Mouse (Mus musculus) neural tube, embryonic 13.5 days (tissue): ENCODE measurements at regions not wholly inside any gene's neighbourhood (a gene's known extent, or its start where the extent isn't known, plus 50 kb on each side); places are given as distances from the start of the nearest gene placed in this dataset.

Experiments used
- ATAC-seq: fragments of 200-750 bp; cut with Nextera tagmentation; 2 replicates; pipeline ENCODE4 v1.8.0; 2017; ENCODE audit warnings: low read depth, mild to moderate bottlenecking, moderate TSS enrichment, moderate library complexity
- H3K27ac ChIP-seq: fragments of 300-500 bp; sonication (generic); replicated peaks from 2 replicates; pipeline ENCODE4 v1.5.1; 2015; ENCODE audit warnings: moderate library complexity, mild to moderate bottlenecking, inconsistent platforms
- H3K27me3 ChIP-seq: fragments of 300-500 bp; sonication (generic); 2 replicates; pipeline ENCODE4 v1.6.1; 2015; ENCODE audit warnings: mild to moderate bottlenecking, inconsistent platforms
- H3K36me3 ChIP-seq: fragments of 300-500 bp; sonication (generic); 2 replicates; pipeline ENCODE4 v1.6.1; 2015; ENCODE audit warnings: mild to moderate bottlenecking, inconsistent platforms
- H3K4me1 ChIP-seq: fragments of 300-500 bp; sonication (generic); replicated peaks from 2 replicates; pipeline ENCODE4 v1.6.1; 2015; ENCODE audit warnings: inconsistent platforms
- H3K4me2 ChIP-seq: fragments of 300-500 bp; sonication (generic); 2 replicates; pipeline ENCODE4 v1.6.1; 2015; ENCODE audit warnings: inconsistent platforms, mild to moderate bottlenecking, moderate library complexity
- H3K4me3 ChIP-seq: fragments of 300-500 bp; sonication (generic); 2 replicates; pipeline ENCODE4 v1.5.1; 2015; ENCODE audit warnings: mild to moderate bottlenecking, inconsistent platforms
- H3K9ac ChIP-seq: fragments of 300-500 bp; sonication (generic); 2 replicates; pipeline ENCODE4 v1.6.1; 2015; ENCODE audit warnings: moderate library complexity, mild to moderate bottlenecking, inconsistent platforms
- H3K9me3 ChIP-seq: fragments of 300-500 bp; sonication (generic); 2 replicates; pipeline ENCODE4 v1.6.1; 2016; ENCODE audit warnings: inconsistent platforms
- WGBS: fragments of 180-500 bp; shearing (Covaris S2); methylation state at CpG from one replicate; pipeline ENCODE4 v1.1.7; 2015; 5-methylcytosine and 5-hydroxymethylcytosine counted together

GRCm38 (mm10) chr9:91803372-91803961 lies 389.3 kb upstream of the Plscr5 start:
- Histone ChIP-seq H3K4me2 (no peak overlapping the region), H3K9ac (no peak overlapping the region), H3K4me1 (no peaks in the 10 kb centered on the region), H3K4me3 (no peak overlapping the region), H3K27ac (no peak overlapping the region), H3K27me3 (no peaks in the 10 kb centered on the region), H3K36me3 (no peaks in the 10 kb centered on the region), H3K9me3 (no peaks in the 10 kb centered on the region)
- WGBS = 90% methylated on average over 3 of the region's 3 CpGs
- no peak for ATAC-seq

GRCm38 (mm10) chr9:91798837-91799225 lies 393.9 kb upstream of the Plscr5 start:
- 85% methylated on average over 4 of the region's 4 CpGs for WGBS
- ATAC-seq = no peak
- no peak overlapping the region for H3K27ac ChIP-seq

GRCm38 (mm10) chr9:91798171-91798836 lies 394.4 kb upstream of the Plscr5 start:
- no peaks in the 10 kb centered on the region for H3K9me3 ChIP-seq
- H3K36me3 ChIP-seq = no peaks in the 10 kb centered on the region
- H3K4me3 ChIP-seq = no peak overlapping the region
- ATAC-seq = no peak
- 91% methylated on average over 10 of the region's 10 CpGs for WGBS
- H3K4me1 ChIP-seq = no peaks in the 10 kb centered on the region
- no peak overlapping the region for H3K9ac ChIP-seq
- H3K27me3 ChIP-seq = no peaks in the 10 kb centered on the region
- H3K27ac ChIP-seq = no peak overlapping the region
- no peak overlapping the region for H3K4me2 ChIP-seq

More at GRCm38 (mm10) chr9:91798837-91799225, 393.9 kb upstream of the Plscr5 start:
- no peaks in the 10 kb centered on the region for H3K36me3 ChIP-seq
- H3K9ac ChIP-seq = no peak overlapping the region
- H3K4me1 ChIP-seq = no peaks in the 10 kb centered on the region
- H3K27me3 ChIP-seq = no peaks in the 10 kb centered on the region
- no peaks in the 10 kb centered on the region for H3K9me3 ChIP-seq
- H3K4me3 ChIP-seq = no peak overlapping the region
- no peak overlapping the region for H3K4me2 ChIP-seq

- Histone ChIP-seq H3K27ac (no peak overlapping the region), H3K4me3 (no peak overlapping the region), H3K4me2 (no peak overlapping the region), H3K27me3 (no peaks in the 10 kb centered on the region), H3K9me3 (no peaks in the 10 kb centered on the region), H3K4me1 (no peaks in the 10 kb centered on the region), H3K9ac (no peak overlapping the region), H3K36me3 (no peaks in the 10 kb centered on the region)
- WGBS = 86% methylated on average over 4 of the region's 4 CpGs
- no peak for ATAC-seq
Observed at GRCm38 (mm10) chr9:91796976-91797375, 395.8 kb upstream of the Plscr5 start.

- Histone ChIP-seq H3K27ac (no peak overlapping the region), H3K4me1 (no peaks in the 10 kb centered on the region), H3K4me3 (no peak overlapping the region), H3K36me3 (no peaks in the 10 kb centered on the region), H3K9ac (no peak overlapping the region), H3K27me3 (no peaks in the 10 kb centered on the region), H3K4me2 (no peak overlapping the region), H3K9me3 (no peaks in the 10 kb centered on the region)
- WGBS = 55% methylated on average over 1 of the region's 1 CpGs
- no peak for ATAC-seq
Observed at GRCm38 (mm10) chr9:91752935-91753334, 387.3 kb upstream of the Zic1 start.

- no peaks in the 10 kb centered on the region for H3K36me3 ChIP-seq
- H3K9me3 ChIP-seq = no peaks in the 10 kb centered on the region
- ATAC-seq = no peak
- H3K4me2 ChIP-seq = no peak overlapping the region
- no peak overlapping the region for H3K27ac ChIP-seq
- H3K4me1 ChIP-seq = no peaks in the 10 kb centered on the region
- H3K9ac ChIP-seq = no peak overlapping the region
- H3K27me3 ChIP-seq = no peaks in the 10 kb centered on the region
- WGBS = 70% methylated on average over 5 of the region's 5 CpGs
- H3K4me3 ChIP-seq = no peak overlapping the region
Observed at GRCm38 (mm10) chr9:91711106-91711505, 345.5 kb upstream of the Zic1 start.

- Histone ChIP-seq H3K4me3 (no peak overlapping the region), H3K27me3 (no peaks in the 10 kb centered on the region), H3K9ac (no peak overlapping the region), H3K4me1 (no peaks in the 10 kb centered on the region), H3K36me3 (no peaks in the 10 kb centered on the region), H3K4me2 (no peak overlapping the region), H3K27ac (no peak overlapping the region), H3K9me3 (no peaks in the 10 kb centered on the region)
- WGBS = 56% methylated on average over 6 of the region's 6 CpGs
- ATAC-seq = no peak
Observed at GRCm38 (mm10) chr9:91680859-91681258, 315.2 kb upstream of the Zic1 start.

- H3K27me3 ChIP-seq = no peaks in the 10 kb centered on the region
- no peaks in the 10 kb centered on the region for H3K36me3 ChIP-seq
- H3K9ac ChIP-seq = no peak overlapping the region
- H3K4me1 ChIP-seq = no peaks in the 10 kb centered on the region
- H3K9me3 ChIP-seq = no peaks in the 10 kb centered on the region
- H3K4me2 ChIP-seq = no peak overlapping the region
- no peak overlapping the region for H3K27ac ChIP-seq
- 72% methylated on average over 1 of the region's 1 CpGs for WGBS
- no peak overlapping the region for H3K4me3 ChIP-seq
- no peak for ATAC-seq
Observed at GRCm38 (mm10) chr9:91666667-91667066, 301.1 kb upstream of the Zic1 start.

- no peak for ATAC-seq
- 77% methylated on average over 2 of the region's 2 CpGs for WGBS
- Histone ChIP-seq H3K4me2 (no peak overlapping the region), H3K4me1 (no peaks in the 10 kb centered on the region), H3K36me3 (no peaks in the 10 kb centered on the region), H3K9me3 (no peaks in the 10 kb centered on the region), H3K27ac (no peak overlapping the region), H3K27me3 (no peaks in the 10 kb centered on the region), H3K9ac (no peak overlapping the region), H3K4me3 (no peak overlapping the region)
Observed at GRCm38 (mm10) chr9:91660089-91660488, 294.5 kb upstream of the Zic1 start.

- no peak for ATAC-seq
- no peak overlapping the region for H3K4me3 ChIP-seq
- H3K9ac ChIP-seq = no peak overlapping the region
- H3K27me3 ChIP-seq = no peaks in the 10 kb centered on the region
- WGBS = 48% methylated on average over 4 of the region's 4 CpGs
- H3K9me3 ChIP-seq = no peaks in the 10 kb centered on the region
- H3K36me3 ChIP-seq = no peaks in the 10 kb centered on the region
- no peak overlapping the region for H3K27ac ChIP-seq
- H3K4me1 ChIP-seq = peaks cover 9% of the 10 kb centered on the region
- no peak overlapping the region for H3K4me2 ChIP-seq
Observed at GRCm38 (mm10) chr9:91654071-91654470, 288.5 kb upstream of the Zic1 start.

GRCm38 (mm10) chr9:91652384-91653100 lies 286.9 kb upstream of the Zic1 start:
- H3K9ac ChIP-seq = no peak overlapping the region
- H3K4me1 ChIP-seq = peaks cover 9% of the 10 kb centered on the region
- H3K9me3 ChIP-seq = no peaks in the 10 kb centered on the region
- 52% methylated on average over 8 of the region's 8 CpGs for WGBS
- H3K36me3 ChIP-seq = no peaks in the 10 kb centered on the region
- H3K4me3 ChIP-seq = no peak overlapping the region
- no peak for ATAC-seq
- no peak overlapping the region for H3K27ac ChIP-seq
- H3K4me2 ChIP-seq = no peak overlapping the region
- H3K27me3 ChIP-seq = no peaks in the 10 kb centered on the region

GRCm38 (mm10) chr9:91610401-91610800 lies 244.8 kb upstream of the Zic1 start:
- no peaks in the 10 kb centered on the region; the same call in 1 of the 2 replicates for H3K4me1 ChIP-seq
- no peaks in the 10 kb centered on the region for H3K36me3 ChIP-seq
- WGBS = 77% methylated on average over 2 of the region's 2 CpGs
- H3K9ac ChIP-seq = no peak overlapping the region
- no peaks in the 10 kb centered on the region for H3K9me3 ChIP-seq
- ATAC-seq = no peak
- no peak overlapping the region for H3K27ac ChIP-seq
- H3K4me2 ChIP-seq = no peak overlapping the region
- H3K27me3 ChIP-seq = no peaks in the 10 kb centered on the region
- no peak overlapping the region for H3K4me3 ChIP-seq
